Mouse (Mus musculus): ENCODE data around the gene Rhbdf1. TPM values are rescaled to one million over a fixed set of nuclear protein-coding genes. Genes with fewer than 3 reads are reported as not detected.

Rhbdf1 gene
- not detected in 2 replicates for total RNA-seq (2015; ENCODE audit: low replicate concordance)
- total RNA-seq (2017; ENCODE audit: low replicate concordance): 2.3 and 5.0 TPM in 2 replicates

GRCm38 (mm10) chr11:32221951-32222409 lies at the start of gene Rhbdf1:
Gene Rhbdf1 (minus strand): TSS chr11:32222300.
- no peak for ATAC-seq (replicated peaks; ENCODE audit: low FRiP score, poor library complexity, severe bottlenecking)

- ATAC-seq (replicated peaks; ENCODE audit: low FRiP score, poor library complexity, severe bottlenecking): no peak
Measured at GRCm38 (mm10) chr11:32271178-32271577, 49.1 kb upstream of the Rhbdf1 start.

DNA sequence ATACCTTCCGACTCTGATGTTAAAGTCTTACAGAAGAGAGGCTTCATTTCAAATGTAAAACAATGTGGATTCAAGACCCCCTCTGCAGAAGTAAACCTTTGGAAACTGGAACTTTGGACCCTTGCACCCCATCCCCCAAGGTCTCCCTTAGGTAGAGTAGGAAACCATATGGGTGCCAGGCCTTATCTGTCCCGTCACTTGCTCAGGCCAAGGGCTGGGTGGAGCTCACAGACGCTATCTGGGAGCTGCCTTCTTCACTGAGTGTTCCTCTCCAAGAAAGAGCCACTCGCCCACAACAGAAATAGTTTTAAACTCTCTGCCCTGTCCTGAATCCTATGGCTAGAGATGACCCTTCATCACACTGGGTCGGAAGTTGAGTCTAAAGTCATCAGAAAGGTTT lies 46.9 kb upstream of the Rhbdf1 start:
- ATAC-seq (replicated peaks; ENCODE audit: low FRiP score, poor library complexity, severe bottlenecking): peak; percentile 76

GRCm38 (mm10) chr11:32267964-32268363 lies 45.9 kb upstream of the Rhbdf1 start:
- peak; percentile 10 for ATAC-seq (replicated peaks; ENCODE audit: low FRiP score, poor library complexity, severe bottlenecking)

- ATAC-seq (replicated peaks; ENCODE audit: low FRiP score, poor library complexity, severe bottlenecking): peak; percentile 73
Measured at GRCm38 (mm10) chr11:32267188-32267884, 45.2 kb upstream of the Rhbdf1 start, which contains the start of gene Nprl3. Gene Nprl3 (minus strand): TSS chr11:32267707.

DNA sequence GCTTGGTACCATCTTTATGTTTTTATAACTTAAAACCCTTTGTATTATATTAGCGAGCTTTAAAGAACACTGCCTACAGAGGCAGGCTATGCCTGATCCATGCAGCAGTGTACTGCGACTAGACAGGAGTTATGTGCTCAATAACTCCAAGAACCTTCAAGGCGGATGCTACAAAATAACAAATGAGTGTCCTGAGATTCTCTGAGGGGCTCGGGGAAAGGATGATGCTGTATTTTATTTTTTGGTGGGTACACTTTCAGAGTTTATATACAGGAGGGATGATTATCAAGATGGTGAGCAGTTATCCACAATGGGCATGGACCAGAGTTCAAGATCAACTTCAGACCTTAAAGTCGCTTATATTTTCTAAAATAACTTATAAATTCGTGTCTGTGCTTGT lies 44.7 kb upstream of the Rhbdf1 start:
- no peak for ATAC-seq (replicated peaks; ENCODE audit: low FRiP score, poor library complexity, severe bottlenecking)

GRCm38 (mm10) chr11:32266194-32266593 lies 44.1 kb upstream of the Rhbdf1 start:
- no peak for ATAC-seq (replicated peaks; ENCODE audit: low FRiP score, poor library complexity, severe bottlenecking)

- peak; percentile 60 for ATAC-seq (replicated peaks; ENCODE audit: low FRiP score, poor library complexity, severe bottlenecking)
Measured at GRCm38 (mm10) chr11:32265117-32265738, 43.1 kb upstream of the Rhbdf1 start.

DNA sequence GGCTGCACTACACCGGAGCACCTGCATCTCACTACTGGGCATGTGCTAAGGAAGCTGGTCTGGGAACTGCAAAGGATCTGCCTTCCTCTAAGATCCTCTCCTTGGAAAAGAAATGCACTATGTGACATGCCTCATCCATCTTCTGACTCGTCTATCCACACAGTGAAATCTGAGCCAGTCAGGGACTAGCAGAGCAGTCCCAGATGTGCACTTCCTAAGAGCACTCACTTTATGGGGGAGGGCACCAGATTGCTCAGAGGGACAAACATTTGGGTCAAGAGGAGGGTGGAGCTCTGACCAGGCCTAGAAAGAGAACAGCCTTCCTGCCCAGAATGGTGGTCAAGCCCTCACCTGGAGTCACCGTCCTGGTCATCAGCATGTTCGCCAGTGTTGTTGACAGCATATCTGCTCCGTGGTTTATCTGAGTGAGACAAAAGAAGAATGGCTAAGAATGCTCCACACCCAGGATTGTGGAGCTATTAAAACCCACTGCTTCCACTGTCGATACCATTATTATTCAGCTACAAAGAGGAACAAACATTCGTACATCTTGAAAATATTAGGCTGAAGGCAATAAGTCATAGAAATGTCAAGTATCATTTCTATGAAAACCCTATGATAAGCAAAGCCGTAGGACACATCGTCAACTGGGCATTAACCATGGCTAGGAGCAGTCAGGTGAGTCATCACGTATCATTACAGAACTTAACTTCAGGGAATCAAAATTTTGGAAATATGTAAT lies 40.7 kb upstream of the Rhbdf1 start:
- no peak for ATAC-seq (replicated peaks; ENCODE audit: low FRiP score, poor library complexity, severe bottlenecking)

DNA sequence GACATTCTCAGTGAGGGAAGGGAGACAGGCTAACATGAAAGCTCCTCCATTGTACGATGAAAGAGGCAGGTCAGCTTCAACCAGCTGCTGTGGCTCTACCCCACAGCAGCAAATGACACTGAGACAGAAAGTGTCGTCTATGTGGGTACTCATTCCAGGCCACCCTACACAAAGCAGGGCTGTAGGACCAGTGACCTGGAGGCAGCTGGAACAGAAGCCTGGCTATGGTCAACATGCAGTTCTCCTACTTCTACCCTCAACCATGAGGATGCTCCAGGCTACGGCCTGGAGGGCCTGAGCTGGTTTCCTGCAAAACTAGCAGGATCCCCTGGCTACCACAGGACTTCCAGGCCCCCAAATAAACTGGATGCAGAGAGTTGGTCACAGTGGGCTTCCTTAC lies 34.5 kb upstream of the Rhbdf1 start:
- ATAC-seq (replicated peaks; ENCODE audit: low FRiP score, poor library complexity, severe bottlenecking): peak; percentile 0; the same call in 1 of the 2 replicates

GRCm38 (mm10) chr11:32256146-32256545 lies 34.0 kb upstream of the Rhbdf1 start:
- ATAC-seq (replicated peaks; ENCODE audit: low FRiP score, poor library complexity, severe bottlenecking): peak; percentile 93

- no peak for ATAC-seq (replicated peaks; ENCODE audit: low FRiP score, poor library complexity, severe bottlenecking)
Measured at GRCm38 (mm10) chr11:32253121-32253520, 31.0 kb upstream of the Rhbdf1 start.

DNA sequence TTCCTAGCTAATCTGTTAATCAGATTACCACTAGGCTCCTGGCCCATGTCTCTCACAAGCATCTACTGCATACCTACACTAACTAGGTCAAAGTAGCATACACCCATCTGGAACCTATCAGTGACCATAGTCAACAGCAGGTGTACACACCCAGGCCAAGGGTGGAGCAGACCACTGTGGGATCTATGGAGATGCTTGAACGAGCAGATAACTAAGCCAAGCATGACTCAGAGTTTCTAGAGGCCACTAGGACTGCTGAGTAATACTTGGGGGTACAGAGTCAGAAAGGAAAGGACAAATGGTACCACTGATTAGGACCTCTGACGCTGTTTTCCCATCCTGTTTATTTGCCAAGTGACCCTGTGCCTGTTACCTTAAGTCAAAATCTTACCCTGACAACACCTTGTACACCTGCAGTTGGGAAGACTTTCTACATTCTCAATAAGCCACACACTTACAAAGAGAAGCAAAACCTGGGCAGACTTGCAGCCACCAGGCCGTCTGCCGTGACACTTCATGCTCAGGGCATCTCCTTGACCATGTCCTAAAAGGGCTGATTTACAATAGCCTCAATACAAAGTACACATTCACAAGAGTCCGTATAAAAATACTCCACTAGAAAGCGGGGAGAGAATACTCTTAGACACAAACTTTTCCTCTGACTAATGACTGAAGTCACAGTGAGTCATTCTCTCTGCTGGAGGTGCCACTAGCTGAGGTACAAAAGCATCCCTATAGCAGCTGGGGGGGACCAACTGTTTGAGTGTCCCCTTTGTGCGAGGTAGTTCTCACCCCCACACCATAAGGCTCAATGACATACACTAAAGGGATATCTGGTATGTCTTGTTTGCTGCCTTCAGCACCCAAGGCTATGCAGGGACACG lies 29.0 kb upstream of the Rhbdf1 start:
- ATAC-seq (replicated peaks; ENCODE audit: low FRiP score, poor library complexity, severe bottlenecking): peak; percentile 84

- ATAC-seq (replicated peaks; ENCODE audit: low FRiP score, poor library complexity, severe bottlenecking): no peak
Measured at GRCm38 (mm10) chr11:32248350-32248749, 26.2 kb upstream of the Rhbdf1 start.

DNA sequence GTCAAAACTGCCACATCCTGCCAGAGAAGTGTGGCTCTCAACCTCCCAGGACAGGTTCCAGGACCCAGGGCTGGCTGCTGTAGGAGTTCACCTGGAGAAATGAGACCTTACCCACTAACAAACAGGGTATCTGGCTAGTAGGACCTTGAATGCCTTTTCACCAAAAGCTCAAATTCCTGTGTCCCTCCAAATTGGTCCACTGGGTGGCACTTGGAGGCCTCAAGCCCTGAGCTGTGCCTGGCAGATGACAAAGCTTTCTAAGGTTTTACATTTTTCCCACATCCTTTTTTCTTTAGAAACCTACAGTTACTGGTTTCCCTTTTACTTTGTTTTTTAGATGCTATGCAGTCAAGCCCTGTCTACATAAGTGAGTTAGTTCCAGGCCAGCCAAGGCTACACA lies 25.0 kb upstream of the Rhbdf1 start:
- ATAC-seq (replicated peaks; ENCODE audit: low FRiP score, poor library complexity, severe bottlenecking): 0 out of 2 replicates have a peak, but pooled peaks have one; percentile 11

DNA sequence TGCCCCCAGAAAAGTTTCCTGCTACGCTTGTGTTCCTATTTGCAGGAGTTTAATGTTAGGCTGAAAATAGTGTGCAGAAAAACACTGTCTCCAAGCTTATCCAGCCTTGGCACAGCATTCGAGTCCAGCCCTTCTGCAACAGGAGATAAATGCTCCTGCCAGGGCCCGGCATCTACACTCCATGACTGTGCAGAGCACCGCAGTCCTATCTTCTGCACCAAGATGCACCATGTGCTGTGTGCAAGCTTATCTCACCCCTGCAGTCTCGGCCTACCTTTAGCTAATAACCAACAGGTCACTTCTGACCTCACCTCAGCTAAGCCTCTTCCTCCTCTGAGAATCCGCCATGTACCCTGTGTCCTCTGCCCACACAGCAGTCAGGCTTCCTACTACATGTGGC lies 23.5 kb upstream of the Rhbdf1 start:
- ATAC-seq (replicated peaks; ENCODE audit: low FRiP score, poor library complexity, severe bottlenecking): peak; percentile 84

DNA sequence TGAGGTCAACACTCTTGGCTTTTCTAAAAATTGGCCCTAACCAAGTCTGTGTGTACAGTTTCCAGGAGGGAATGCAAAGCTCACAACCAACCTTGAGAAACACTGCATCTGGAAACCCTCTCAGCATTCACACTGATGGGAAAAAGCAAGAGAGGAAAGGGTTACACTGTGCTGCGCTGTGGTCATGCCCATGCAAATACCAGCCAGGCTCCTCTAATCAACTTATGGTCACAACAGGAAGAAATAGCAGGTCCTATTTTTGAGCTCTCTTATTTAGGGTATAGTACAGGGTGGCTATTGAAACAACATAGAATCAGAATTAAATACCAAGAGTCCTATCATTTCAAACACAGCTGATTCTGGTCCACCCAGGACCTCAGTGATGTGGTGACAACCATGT lies 22.5 kb upstream of the Rhbdf1 start:
- no peak for ATAC-seq (replicated peaks; ENCODE audit: low FRiP score, poor library complexity, severe bottlenecking)

- no peak for ATAC-seq (replicated peaks; ENCODE audit: low FRiP score, poor library complexity, severe bottlenecking)
Measured at GRCm38 (mm10) chr11:32244064-32244463, 22.0 kb upstream of the Rhbdf1 start.

DNA sequence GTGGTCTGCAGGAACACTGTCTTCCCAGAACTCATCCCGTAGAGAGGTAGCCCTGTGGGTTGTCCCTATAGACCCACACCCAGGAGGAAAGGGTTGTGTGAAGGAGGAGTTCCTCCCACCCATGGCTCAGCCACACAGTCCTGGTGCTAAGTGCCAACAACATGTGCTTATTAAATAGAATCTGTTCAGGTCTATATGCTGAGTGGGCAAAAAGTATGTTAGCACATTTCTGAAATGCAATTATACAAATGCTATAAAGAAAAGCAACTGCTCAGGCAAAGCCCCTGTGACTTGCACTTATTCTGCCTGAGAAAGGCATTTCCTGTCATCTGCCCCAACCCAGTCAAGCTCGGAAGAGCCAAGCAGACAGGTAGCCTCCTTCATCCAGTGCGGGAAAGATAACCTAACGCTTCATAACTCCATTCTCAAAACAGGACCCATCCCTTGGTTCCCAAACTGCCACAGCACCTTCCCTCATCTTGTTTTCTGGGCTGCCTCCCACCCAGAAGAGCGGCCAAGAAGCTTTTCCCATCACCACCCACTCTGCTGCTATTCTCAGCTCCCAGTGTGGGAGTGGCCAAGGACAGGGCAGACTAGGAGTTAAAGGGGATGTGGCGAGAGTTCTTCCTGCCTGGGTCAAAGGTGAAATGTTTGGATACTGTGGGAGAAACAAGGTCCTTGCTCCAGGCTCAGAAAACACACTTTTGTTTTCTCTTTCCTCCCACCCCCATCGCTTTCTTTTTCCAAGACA lies 21.3 kb upstream of the Rhbdf1 start:
- no peak for ATAC-seq (replicated peaks; ENCODE audit: low FRiP score, poor library complexity, severe bottlenecking)

Measured in erythroid progenitor cell, adult 5-6 weeks (primary cell).